Mouse (Mus musculus): ENCODE measurements around the gene Ttc3. TPM values are rescaled to one million over a fixed set of nuclear protein-coding genes. Genes with fewer than 3 reads are reported as not detected.
A peak's percentile ranks its signal among the peaks of the same experiment; 100 is the strongest.

Gene Ttc3
- total RNA-seq, 1 experiment from 2014 or later = 243 TPM

DNA sequence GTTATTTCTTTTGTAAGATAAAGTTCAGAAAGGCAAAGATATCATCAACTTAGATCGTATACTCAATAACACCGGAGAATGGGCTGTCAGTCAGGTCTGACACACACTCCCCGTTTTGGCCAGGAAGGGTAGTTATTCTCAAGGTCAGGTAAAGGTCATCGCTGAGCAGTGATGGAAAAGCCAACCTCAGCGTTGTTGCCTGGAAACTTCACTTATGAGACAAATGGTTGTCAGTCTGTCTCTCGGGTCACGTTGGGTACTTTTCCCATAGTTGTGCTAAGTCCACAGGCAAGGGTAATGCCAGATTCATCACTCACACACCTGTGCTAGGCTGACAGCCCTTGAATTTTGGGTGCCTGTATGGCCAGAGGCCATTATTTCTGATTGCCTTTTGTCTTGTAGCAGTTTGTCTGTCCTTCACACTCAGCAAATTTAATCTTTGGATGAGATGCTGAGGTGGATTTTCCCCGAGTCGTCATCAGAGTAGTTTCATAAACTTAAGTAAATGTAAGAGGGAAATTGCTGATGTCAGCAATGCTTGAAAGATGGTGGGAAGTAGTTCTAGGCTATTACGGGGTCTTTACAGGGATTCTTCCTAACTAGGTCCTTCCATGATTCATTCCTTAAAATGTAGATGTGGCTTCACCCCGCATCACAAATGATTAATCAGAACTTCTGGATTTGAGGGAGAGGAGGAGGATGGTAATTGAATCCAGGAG lies 13.5 kb upstream of the Ttc3 start:
- no peak for ATAC-seq (replicated peaks; ENCODE audit: low read depth, poor library complexity, severe bottlenecking)

DNA sequence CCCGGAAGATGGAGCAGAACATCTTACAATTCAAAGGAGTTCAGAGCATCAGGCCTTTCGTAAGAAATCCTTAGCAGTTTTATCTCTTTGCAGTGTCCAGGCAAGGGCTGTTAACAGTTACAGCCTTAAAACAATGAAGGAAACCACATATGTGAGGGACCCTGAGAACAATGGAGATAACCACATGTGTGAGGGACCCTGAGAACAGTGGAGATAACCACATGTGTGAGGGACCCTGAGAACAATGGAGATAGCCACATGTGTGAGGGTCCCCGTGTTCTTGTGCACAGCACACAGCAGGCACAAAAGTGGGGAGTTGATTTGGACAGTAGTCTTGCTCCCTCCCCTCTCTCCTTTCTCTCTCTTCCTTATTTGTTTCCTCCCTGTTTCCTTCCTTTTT lies 12.3 kb upstream of the Ttc3 start:
- peak; percentile 23; the same call in 1 of the 2 replicates for ATAC-seq (replicated peaks; ENCODE audit: low read depth, poor library complexity, severe bottlenecking)

DNA sequence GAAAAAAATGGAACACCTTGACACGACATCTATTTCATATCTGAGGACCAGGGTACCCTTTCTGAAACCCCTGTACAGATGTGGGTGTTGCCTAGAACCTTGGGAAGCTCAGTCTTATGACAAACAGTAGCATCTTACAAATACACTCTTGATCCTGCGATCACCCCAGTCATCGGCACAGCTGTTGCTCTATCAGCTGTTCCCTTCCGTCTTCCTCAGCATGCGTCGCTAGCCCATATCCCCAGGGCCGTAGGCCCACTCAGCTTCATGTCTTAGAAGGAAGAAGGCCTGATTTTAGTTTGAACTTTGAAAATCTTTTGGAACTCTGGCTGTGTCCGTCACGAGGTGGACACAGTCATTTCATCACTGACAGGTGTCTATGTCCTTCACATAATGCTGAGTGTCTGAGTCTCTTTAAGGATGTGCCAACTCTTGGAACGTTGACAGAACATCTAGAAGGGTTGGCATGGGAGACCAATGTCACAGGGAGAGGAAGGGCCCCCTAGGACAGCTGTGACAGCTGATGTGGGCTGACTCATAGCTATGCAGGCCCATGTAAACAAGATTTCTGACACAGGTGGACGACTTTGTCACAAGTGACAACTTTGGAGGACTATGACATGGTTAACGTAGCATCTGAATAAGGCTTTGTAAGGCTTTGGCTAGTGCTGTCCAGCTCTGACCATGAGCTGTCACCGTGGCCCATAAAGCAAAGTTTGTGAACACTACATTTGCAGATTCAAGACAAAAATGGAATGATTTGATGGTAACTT lies 9.7 kb upstream of the Ttc3 start:
- no peak for ATAC-seq (replicated peaks; ENCODE audit: low read depth, poor library complexity, severe bottlenecking)

DNA sequence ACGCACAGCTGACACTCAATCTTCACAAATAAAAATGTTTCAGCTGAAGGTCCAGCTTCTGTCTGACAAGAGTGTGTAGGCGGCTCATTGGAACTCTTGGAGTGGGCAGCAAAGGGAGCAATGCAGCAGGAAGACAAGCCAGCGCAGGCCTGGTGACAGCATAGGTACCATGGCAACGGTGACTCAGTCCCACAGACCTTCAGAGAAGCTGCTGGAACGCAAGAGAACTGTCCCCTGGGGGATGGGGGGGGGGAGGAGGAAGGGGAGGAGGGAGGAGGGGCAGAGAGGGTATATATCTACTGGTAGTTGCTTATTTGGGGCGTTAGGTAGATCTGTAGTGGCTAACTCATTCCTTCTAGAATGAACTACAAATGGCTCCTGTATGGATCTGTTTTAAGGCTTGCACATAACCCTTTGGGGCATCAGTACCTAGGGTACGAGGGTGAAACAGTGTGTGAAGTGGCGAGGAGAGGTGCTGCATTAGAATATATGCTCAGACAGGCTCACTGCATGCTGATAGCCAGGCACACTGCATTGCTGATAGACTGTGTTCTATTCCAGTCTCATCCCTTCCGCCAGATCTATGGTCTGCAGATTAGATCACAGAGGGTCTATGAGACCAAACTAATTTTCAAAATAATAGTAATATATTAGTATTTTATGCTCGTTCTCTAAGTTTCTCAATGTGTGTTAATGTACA lies 8.1 kb upstream of the Ttc3 start:
- no peak for ATAC-seq (replicated peaks; ENCODE audit: low read depth, poor library complexity, severe bottlenecking)

DNA sequence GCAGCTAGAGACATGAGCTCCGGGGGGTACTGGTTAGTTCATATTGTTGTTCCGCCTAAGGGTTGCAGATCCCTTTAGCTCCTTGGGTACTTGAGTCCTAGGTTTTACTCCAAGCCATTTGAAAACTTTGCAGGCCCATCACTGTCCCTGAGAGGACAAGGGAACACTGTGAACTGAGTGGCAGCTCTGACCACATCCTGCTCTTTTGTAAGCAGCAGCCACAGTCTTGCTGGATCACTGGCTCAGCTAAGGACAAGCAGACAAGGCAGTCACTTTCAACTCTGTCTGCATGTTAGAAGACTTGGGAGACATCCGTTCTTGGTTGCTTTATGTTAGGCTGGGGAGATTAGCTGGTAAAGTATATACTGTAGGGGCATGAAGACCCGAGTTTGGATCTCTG lies 6.6 kb upstream of the Ttc3 start:
- peak; percentile 72 for ATAC-seq (replicated peaks; ENCODE audit: low read depth, poor library complexity, severe bottlenecking)

DNA sequence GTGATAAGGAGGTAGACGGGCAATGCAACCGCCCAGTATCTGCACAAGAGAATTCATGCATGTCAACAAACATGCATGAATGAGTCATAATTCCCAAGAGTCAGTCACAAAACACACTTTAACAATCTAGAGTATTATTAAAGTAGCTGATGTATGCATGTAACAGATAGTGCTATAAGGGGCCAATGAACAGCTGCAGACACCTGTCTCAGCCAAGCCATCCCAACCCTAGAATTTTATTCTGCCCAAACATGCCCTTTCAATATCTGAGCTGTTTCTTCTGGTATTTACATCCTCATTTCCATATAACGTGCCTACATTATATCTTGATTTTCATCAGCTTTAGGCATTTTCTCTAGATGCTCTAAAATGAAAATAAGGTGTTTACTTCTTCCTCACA lies 5.0 kb upstream of the Ttc3 start:
- ATAC-seq (replicated peaks; ENCODE audit: low read depth, poor library complexity, severe bottlenecking) = no peak

DNA sequence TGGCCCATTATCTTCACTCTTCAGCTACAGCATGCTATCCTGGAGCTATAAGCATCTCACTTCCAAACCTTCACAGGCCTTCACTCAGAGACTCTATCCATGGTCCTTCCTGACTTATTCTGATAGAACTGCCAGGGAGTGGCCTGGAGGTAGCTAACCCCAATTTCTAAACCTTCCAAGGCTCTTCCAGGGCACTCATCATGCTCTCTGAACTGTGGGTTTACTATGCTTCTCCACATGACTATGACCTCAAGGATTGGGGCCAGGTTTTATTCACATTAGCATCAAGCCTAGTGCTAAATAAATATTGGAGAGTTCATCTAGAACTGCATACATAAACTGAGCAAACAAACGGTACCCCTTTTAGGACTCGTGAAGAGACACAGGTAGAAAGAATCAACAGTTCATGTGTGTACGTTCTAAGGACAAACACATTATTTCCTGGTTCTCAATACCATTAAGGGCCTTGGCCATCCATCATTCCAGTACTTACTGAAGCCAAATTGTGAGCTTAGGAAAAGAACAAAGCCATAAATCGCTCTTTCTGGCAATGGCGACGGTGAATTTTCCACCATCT lies 734 bp upstream of the Ttc3 start:
- no peak for ATAC-seq (replicated peaks; ENCODE audit: low read depth, poor library complexity, severe bottlenecking)

DNA sequence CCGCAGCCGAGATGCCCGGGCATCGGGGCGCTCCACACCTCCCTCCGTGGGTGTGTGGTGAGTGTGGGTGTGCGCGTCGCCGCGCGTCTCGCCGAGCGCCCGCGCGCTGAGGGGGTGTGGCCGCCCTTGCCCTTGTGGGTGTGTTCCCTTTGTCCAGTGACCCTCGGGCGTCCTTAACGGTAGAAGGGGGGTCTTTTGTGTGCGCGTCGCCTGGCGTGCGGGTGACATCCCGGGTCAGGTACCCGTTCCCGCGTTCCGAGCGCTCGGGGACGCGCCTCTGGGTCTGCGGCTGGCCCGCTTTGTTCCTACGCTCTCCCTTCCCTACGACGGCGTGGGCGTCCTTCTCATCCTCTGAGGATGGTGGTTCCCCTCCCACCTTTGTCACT lies 490 bp downstream of the Ttc3 start:
- peak; percentile 45 for ATAC-seq (replicated peaks; ENCODE audit: low read depth, poor library complexity, severe bottlenecking)

DNA sequence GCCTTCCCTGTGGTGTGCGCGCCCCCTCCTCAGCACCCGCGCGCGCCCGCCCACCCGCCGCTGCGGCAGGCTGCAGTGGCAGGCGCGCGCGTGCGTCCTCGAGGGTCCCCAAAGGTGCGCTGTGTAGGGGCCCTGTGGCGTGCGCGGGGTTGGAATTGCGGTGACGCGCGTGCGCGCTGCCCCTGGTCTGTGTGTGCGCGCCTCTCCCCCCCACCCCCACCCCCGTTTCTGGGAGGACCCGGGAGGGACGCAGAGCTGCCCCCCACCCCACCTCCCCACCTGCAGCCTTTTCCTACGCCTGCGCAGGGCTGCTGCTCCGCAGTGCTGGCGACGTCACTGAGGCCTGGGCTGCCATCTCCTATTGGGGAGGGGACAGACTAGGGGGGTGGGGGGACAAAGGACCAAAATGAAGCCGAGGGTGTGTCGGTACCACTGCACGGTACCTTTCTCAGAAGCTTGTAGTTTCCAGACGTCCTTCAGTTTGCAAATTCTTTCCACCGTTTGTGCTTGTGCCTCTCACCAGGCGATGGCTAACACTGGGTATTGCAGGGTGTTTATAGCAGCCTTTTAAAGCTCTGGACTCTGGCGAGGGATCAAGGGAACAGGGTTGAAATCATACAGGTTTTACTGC lies 998 bp downstream of the Ttc3 start, which contains the start of gene Pigp:
TSS of gene Pigp (minus strand) at position 542 of the 631 bp plus-strand sequence.
- ATAC-seq (replicated peaks; ENCODE audit: low read depth, poor library complexity, severe bottlenecking) = peak; percentile 52

DNA sequence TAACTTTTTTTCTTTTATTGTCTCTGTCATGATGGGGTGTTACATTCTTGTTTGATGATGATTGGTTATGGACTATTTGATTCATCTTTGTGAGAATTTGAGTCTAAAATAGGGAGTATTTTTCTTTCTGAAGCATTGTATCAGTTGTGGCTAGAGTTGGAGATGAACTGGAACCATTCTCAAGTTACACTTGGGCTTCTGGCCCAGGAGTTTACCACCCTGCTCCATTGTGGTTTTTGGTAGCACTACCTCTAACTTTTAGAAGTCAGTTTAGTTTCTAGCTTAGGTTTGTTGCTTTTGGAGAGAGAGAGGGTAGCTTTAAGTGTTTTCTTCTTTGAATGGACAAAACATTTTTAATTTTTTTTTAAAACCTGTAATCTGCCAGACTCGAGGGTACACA lies 9.0 kb downstream of the Ttc3 start:
- no peak for ATAC-seq (replicated peaks; ENCODE audit: low read depth, poor library complexity, severe bottlenecking)

DNA sequence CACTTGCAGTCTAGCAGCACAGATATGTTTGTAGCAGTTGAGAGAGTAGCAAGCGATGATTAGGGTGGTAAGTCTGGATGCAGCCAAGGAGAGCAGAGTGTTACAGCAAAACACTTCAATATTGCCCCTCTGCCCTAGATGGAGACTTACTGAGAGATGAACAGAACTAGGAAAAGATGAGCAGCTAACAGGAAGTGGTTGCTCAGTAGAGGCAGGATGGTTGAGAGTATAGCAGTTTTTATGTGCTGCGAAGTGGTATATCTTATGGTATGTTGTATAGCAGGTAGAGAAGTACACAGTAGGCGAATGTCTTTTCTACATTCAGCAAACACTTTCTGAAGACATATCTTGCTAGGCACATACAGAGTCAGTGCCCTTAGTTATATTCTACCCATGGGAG lies 12.9 kb downstream of the Ttc3 start:
- ATAC-seq (replicated peaks; ENCODE audit: low read depth, poor library complexity, severe bottlenecking) = no peak

DNA sequence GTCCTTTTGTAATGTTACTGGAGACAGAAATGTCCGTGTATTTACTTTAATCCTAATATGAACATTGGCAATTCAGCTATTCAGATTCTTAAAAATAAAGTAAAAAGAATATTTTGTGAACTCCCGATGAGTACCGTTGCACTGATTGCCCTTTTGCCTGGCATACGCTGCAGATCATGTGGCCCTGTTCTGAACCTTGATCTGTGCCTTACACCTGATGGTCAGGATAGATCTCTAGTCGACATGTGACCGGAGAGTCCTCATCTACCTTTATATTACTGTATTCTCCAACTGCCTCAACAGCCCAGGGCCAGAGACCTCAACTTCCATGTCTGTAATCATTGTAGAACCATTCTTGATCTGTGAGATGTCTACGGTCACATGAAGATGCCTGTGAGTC lies 17.3 kb downstream of the Ttc3 start:
- no peak for ATAC-seq (replicated peaks; ENCODE audit: low read depth, poor library complexity, severe bottlenecking)

DNA sequence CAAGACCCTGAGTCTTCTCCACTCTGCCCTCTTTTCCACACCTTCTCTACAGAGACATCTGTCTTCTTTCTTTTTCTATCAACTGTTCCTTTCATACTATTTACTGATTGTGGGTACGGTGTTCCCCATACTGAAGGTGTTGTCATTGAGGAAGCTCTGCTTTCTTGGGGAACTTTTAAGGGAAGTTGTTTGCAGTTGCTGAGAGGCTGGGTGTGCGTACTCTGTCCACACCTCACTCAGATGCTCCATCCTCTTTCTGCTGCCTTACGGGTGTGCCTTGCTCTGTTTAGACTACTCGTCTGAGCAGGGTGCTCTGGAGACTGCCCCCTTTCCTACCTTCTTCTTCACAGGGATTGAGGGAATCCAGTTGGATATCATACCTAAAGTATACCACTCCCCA lies 21.9 kb downstream of the Ttc3 start:
- ATAC-seq (replicated peaks; ENCODE audit: low read depth, poor library complexity, severe bottlenecking) = no peak

DNA sequence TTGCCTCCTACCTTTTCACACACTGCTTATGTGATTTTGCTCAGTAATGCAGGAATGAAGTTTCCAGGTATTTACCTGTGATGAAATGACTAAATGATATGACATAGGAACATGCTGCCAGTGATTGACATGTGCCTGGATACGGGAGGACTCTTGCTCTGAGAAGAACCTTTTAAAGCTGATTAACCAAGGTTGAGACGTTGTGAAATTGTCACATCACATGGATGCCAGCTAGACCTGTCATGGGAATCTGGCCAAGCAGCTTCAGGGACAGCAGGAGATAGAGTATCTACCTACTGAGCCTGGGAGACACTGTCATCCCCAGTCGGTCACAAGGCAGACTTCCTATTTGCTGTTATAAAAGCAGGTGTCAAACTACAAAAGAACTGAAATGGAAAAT lies 24.6 kb downstream of the Ttc3 start:
- ATAC-seq (replicated peaks; ENCODE audit: low read depth, poor library complexity, severe bottlenecking) = no peak

DNA sequence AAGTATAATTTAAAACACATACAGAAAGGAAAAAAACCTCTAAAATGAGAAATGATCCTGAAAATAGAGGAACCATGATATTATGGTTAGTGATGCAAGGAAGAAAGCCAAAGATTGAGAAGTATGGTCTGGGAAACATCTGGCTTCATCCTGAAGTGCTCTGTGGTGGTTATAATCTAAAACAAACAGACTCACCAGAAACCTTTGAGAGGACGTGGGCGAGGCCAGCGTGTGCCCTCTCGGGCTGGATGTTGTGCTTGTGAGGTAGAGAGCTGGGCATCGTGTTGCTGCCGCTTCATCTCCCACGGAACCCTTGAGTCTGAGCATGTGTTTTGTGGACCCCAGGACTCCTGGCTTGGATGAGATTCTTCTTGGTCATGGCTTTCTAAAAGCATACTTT lies 26.2 kb downstream of the Ttc3 start:
- peak; percentile 92 for ATAC-seq (replicated peaks; ENCODE audit: low read depth, poor library complexity, severe bottlenecking)

DNA sequence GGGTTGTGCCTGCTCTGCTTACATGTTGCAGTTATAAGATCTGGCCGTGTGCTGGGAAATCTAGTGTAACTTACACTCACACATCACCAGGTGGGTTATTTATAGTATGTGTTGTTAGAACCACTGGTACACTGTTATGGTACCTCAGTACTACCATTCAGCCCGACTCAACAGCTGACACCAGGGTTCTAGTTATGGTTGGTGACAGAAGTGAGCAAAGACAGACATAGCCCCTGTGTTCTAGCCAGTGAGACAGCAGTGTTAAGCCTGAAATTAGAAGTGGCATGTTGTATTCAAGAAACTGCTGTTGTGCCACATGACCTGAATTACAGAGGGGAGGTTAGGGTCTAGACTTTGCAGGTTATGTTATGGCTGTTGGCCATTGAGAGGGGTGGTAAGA lies 28.7 kb downstream of the Ttc3 start:
- ATAC-seq (replicated peaks; ENCODE audit: low read depth, poor library complexity, severe bottlenecking) = no peak

DNA sequence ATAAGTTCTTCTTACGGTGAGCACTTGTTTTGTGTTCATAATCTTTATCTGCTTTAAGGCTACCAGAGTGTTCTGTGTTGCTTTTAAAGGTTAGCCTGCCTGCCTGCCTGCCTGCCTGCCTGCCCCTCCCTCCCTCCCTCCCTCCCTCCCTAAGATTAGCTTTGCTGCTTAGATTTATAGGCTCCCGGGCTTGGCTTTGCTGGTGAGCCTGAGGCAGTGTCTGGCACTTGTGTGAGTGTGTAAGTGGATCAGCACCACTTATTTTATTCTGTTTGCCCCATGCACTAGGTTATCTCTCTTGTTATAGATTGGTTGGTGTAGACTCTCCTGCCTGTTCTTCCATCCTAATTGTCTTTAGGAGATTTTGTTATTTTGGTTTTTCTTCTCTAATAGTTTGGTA lies 31.2 kb downstream of the Ttc3 start:
- ATAC-seq (replicated peaks; ENCODE audit: low read depth, poor library complexity, severe bottlenecking) = no peak

DNA sequence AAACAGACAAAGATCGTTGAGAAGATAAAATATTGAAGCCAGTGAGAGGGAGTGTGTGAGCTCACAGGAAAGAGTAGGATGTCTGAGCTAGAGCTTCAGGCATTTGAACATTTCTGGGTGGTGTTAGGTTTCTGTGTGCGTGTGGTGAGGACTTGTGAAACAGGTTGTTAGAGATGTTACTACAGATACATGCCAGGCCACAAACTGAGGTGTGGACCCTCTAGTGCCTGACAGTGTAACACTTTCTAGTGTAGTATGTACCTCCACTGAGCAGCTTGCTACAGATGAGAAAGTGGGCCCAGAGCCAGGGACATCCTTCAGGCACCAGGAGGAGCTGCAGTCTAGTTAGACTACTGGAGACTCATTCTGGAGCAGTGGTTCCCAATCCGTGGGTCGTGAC lies 31.8 kb downstream of the Ttc3 start:
- ATAC-seq (replicated peaks; ENCODE audit: low read depth, poor library complexity, severe bottlenecking) = no peak

DNA sequence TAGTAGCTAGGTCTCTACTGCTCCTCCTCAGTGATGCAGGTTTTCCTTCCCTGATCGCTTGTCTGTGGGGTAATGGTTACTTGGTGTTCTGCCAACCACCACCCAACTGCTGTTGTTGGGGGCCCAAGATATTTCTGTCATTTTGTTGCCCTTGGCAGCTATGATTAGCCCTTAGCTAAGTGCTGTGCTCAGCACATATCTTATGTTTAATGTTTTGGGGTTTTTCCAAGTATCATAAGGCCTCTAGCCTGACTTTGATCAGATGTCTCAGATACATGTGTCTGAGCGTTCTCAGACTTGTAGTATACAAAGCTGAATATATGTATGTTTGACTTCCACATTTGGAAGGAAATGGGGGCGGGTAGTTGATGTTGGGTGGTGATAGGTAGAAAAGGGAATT lies 40.9 kb downstream of the Ttc3 start:
- ATAC-seq (replicated peaks; ENCODE audit: low read depth, poor library complexity, severe bottlenecking) = peak; percentile 63

DNA sequence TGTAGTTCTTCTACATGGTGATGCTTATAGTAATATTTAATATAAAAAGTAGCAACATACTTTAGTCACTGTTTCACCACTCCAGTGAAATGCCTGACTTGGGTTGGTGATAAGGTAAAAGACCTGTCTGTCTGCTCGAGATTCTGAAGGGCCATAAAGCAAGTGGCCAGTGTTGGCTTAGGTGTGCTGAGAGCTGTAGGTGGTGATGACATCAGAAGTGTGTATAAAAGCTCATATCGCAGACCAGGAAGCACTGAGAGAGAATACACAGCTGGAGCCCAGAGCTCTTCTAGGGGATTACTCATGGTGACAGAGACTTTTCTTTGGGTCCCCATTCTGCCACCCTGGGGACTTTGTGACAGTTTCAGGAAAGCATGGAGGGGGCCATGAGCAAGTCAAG lies 41.8 kb downstream of the Ttc3 start:
- no peak for ATAC-seq (replicated peaks; ENCODE audit: low read depth, poor library complexity, severe bottlenecking)
